Mouse (Mus musculus): Measurements from ENCODE around the gene Rtn4. TPM values are rescaled to one million over a fixed set of nuclear protein-coding genes. Genes with fewer than 3 reads are reported as not detected.
A peak's percentile ranks its signal among the peaks of the same experiment; 100 is the strongest.

The Rtn4 gene
- total and polyA plus RNA-seq, 3 experiments: 95.8 to 224 (median 168) TPM

DNA sequence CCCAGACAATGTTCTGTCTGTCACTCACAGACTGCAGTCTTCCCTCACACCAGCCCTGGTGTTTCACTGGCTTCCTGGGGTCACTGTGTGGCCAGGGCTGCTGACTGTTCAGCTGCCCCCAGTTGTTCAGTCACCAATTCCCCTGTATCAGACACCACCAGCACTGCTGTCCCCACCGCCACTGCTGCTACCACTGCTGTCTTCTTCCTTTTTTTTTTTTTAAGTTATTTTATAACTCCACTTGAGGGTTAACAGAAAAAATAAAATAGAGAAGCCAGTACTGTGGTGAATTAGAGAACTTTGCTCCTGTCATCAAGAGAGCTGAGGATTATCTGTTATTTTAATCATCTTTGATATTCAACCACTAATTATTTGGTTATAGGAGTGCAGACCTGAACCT is 48.3 kb upstream of the Rtn4 start:
- no peak overlapping the region for H3K9ac ChIP-seq (ENCODE audit: insufficient read depth, low read depth)
- no peak overlapping the region for H3K4me3 ChIP-seq (replicated peaks in 1 of 3; ENCODE audit: low read depth in 2 of 3, low read length in 2 of 3, poor library complexity in 1 of 3)
- in situ Hi-C loops (cut with MboI; ENCODE audit: low pct_ligation_motif_present, low pct_unique_long_range_greater_than_20kb, low sequenced_read_pairs) (loop anchor here (5.0 kb wide), 1 partner anchor 48 kb away; the partner anchor contains the start of gene Rtn4), dilution Hi-C loops (cut with MboI; ENCODE audit: extremely low pct_ligation_motif_present, extremely low pct_unique_long_range_greater_than_20kb, low sequenced_read_pairs) (no loop called here)
- no peak overlapping the region for H3K27ac ChIP-seq (ENCODE audit: insufficient read depth, low read depth)
- DNase-seq (ENCODE audit: extremely low read depth): no peak
- H3K27me3 ChIP-seq (replicated peaks): no peaks in the 10 kb centered on the region
- peaks cover 3% of the 10 kb centered on the region for H3K9me3 ChIP-seq (replicated peaks; ENCODE audit: low read length)
- TF ChIP-seq RCOR1 (conservative IDR thresholded peaks at IDR 0.05; ENCODE audit: low read depth, low read length) (no peak), SMC3 (IDR thresholded peaks at IDR 0.05; ENCODE audit: low read depth, low read length) (no peak), IRF4 (IDR thresholded peaks at IDR 0.05; ENCODE audit: low read depth, low read length) (no peak), CHD2 (IDR thresholded peaks at IDR 0.05; ENCODE audit: low read length) (no peak), JUN (IDR thresholded peaks at IDR 0.05; ENCODE audit: insufficient read depth, low read depth, low read length) (no peak), USF2 (conservative IDR thresholded peaks at IDR 0.05; ENCODE audit: low read depth, low read length) (no peak), ELF1 (IDR thresholded peaks at IDR 0.05; ENCODE audit: low read depth, low read length) (no peak), ZNF384 (IDR thresholded peaks at IDR 0.05; ENCODE audit: low read depth, low read length) (no peak), MAZ (IDR thresholded peaks at IDR 0.05; ENCODE audit: low read depth, low read length) (no peak), NELFE (IDR thresholded peaks at IDR 0.05; ENCODE audit: low read depth, low read length) (no peak), JUND (conservative IDR thresholded peaks at IDR 0.05; ENCODE audit: low read depth, low read length) (no peak), UBTF (IDR thresholded peaks at IDR 0.05; ENCODE audit: low read depth, low read length) (no peak)
- no peaks in the 10 kb centered on the region for H3K36me3 ChIP-seq (replicated peaks in 1 of 2; ENCODE audit: control insufficient read depth in 1 of 2, insufficient read depth in 1 of 2, low read length in 1 of 2)
- no peaks in the 10 kb centered on the region for H3K79me2 ChIP-seq (replicated peaks; ENCODE audit: control insufficient read depth, extremely low read depth, insufficient read depth, poor library complexity, severe bottlenecking)
- H3K4me2 ChIP-seq (ENCODE audit: insufficient read depth, low read depth, poor library complexity, severe bottlenecking): no peak overlapping the region
- H3K4me1 ChIP-seq (ENCODE audit: control insufficient read depth in 1 of 2, insufficient read depth in 2 of 2): peaks cover 17 to 52% of the 10 kb centered on the region in 2 experiments

DNA sequence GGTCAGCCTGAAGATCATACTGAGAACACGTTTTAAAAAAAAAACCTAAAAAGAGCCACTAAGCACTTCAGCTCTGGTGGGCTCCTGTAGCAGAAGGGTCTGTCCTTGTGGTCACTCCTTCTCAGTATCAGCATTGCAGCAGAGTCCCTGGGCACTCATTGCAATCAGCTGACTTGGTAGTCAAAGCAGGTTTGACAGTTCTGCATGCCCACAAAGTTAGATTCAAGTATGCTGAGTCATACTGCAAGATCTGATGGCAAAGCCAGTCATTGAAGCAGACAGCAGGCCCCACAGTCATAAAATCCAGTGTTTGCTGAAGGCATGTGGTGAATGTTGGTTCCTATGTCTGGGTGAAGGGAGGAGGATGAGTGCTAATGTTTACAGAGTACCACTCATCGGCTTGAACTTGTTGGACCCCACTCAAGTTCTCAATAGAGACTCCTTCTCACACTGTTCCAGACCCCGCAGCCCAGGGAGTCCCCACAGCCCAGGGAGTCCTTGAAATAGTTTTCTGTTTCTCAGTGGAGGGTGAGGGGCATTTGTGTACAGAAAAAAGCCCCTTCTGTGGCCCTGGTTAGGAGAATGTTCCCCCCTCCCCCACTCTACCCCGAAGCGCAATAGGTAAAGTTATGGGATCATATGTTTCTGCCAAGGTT is 47.2 kb upstream of the Rtn4 start:
- in situ Hi-C loops (cut with MboI; ENCODE audit: low pct_ligation_motif_present, low pct_unique_long_range_greater_than_20kb, low sequenced_read_pairs): no loop called here
- Histone ChIP-seq H3K9ac (ENCODE audit: insufficient read depth, low read depth) (peak overlapping the region; percentile 16), H3K27ac (ENCODE audit: insufficient read depth, low read depth) (peak overlapping the region; percentile 67), H3K79me2 (replicated peaks; ENCODE audit: control insufficient read depth, extremely low read depth, insufficient read depth, poor library complexity, severe bottlenecking) (no peaks in the 10 kb centered on the region), H3K4me2 (ENCODE audit: insufficient read depth, low read depth, poor library complexity, severe bottlenecking) (peak overlapping the region; percentile 71), H3K27me3 (replicated peaks) (no peaks in the 10 kb centered on the region), H3K4me3 (replicated peaks in 1 of 3; ENCODE audit: low read depth in 2 of 3, low read length in 2 of 3, poor library complexity in 1 of 3) (peak overlapping the region in 1 of 3 experiments; percentile 6), H3K36me3 (replicated peaks in 1 of 2; ENCODE audit: control insufficient read depth in 1 of 2, insufficient read depth in 1 of 2, low read length in 1 of 2) (no peaks in the 10 kb centered on the region), H3K9me3 (replicated peaks; ENCODE audit: low read length) (no peaks in the 10 kb centered on the region), H3K4me1 (ENCODE audit: control insufficient read depth in 1 of 2, insufficient read depth in 2 of 2) (peaks cover 16 to 47% of the 10 kb centered on the region in 2 experiments)
- dilution Hi-C loops (cut with MboI; ENCODE audit: extremely low pct_ligation_motif_present, extremely low pct_unique_long_range_greater_than_20kb, low sequenced_read_pairs): no loop called here
- DNase-seq (ENCODE audit: extremely low read depth): peak; percentile 93
- TF ChIP-seq IRF4 (IDR thresholded peaks at IDR 0.05; ENCODE audit: low read depth, low read length): peak; percentile 96
- TF ChIP-seq MAFK (IDR thresholded peaks at IDR 0.05; ENCODE audit: insufficient replicate concordance, low read length): peak; percentile 93
- peak; percentile 84 for TF ChIP-seq MAX (IDR thresholded peaks at IDR 0.05; ENCODE audit: low read length)
- peak; percentile 33 for TF ChIP-seq USF1 (IDR thresholded peaks at IDR 0.05; ENCODE audit: low read depth, low read length)
- no peak for TF ChIP-seq RCOR1 (conservative IDR thresholded peaks at IDR 0.05; ENCODE audit: low read depth, low read length)
- TF ChIP-seq JUND (conservative IDR thresholded peaks at IDR 0.05; ENCODE audit: low read depth, low read length): peak; percentile 90
- no peak for TF ChIP-seq NELFE (IDR thresholded peaks at IDR 0.05; ENCODE audit: low read depth, low read length)
- TF ChIP-seq CHD1 (IDR thresholded peaks at IDR 0.05; ENCODE audit: low read depth, low read length): no peak
- TF ChIP-seq EP300 (IDR thresholded peaks at IDR 0.05; ENCODE audit: low read length): peak; percentile 91
- TF ChIP-seq RAD21 (IDR thresholded peaks at IDR 0.05; ENCODE audit: low read depth, low read length): no peak
- TF ChIP-seq ZNF384 (IDR thresholded peaks at IDR 0.05; ENCODE audit: low read depth, low read length): peak; percentile 55
- peak; percentile 77 for TF ChIP-seq BHLHE40 (IDR thresholded peaks at IDR 0.05; ENCODE audit: low read depth, low read length)
- peak; percentile 97 for TF ChIP-seq ETS1 (conservative IDR thresholded peaks at IDR 0.05; ENCODE audit: low read depth, low read length)
- peak; percentile 85 for TF ChIP-seq MEF2A (IDR thresholded peaks at IDR 0.05; ENCODE audit: borderline replicate concordance, low read depth, low read length)
- 0 out of 2 replicates have a peak, but pooled peaks have one; percentile 37 for TF ChIP-seq TBP (conservative IDR thresholded peaks at IDR 0.05; ENCODE audit: low read depth, low read length)
- no peak for TF ChIP-seq E2F4 (IDR thresholded peaks at IDR 0.05; ENCODE audit: insufficient replicate concordance, low read depth, low read length)
- peak; percentile 81 for TF ChIP-seq TCF12 (IDR thresholded peaks at IDR 0.05; ENCODE audit: low read depth, low read length)
- TF ChIP-seq PAX5 (IDR thresholded peaks at IDR 0.05; ENCODE audit: low read length): no peak
- TF ChIP-seq POLR2AphosphoS2 (IDR thresholded peaks at IDR 0.05; ENCODE audit: low read depth, low read length): no peak
- no peak for TF ChIP-seq HCFC1 (IDR thresholded peaks at IDR 0.05; ENCODE audit: low read depth, low read length)
- TF ChIP-seq ELF1 (IDR thresholded peaks at IDR 0.05; ENCODE audit: low read depth, low read length): no peak
- TF ChIP-seq POLR2A (IDR thresholded peaks at IDR 0.05; ENCODE audit: low read depth, low read length): peak; percentile 45; the same call in 1 of the 2 replicates
- peak; percentile 80 for TF ChIP-seq JUN (IDR thresholded peaks at IDR 0.05; ENCODE audit: insufficient read depth, low read depth, low read length)
- TF ChIP-seq ZC3H11A (IDR thresholded peaks at IDR 0.05; ENCODE audit: low read depth, low read length): no peak
- TF ChIP-seq KAT2A (IDR thresholded peaks at IDR 0.05; ENCODE audit: insufficient replicate concordance, low read length): no peak
- TF ChIP-seq CHD2 (IDR thresholded peaks at IDR 0.05; ENCODE audit: low read length): peak; percentile 84; the same call in 1 of the 2 replicates
